Mouse (Mus musculus) thymus, postnatal 25 days (tissue): ENCODE data around the gene Erf.

Experiments used
- DNase-seq: peaks from one replicate; pipeline ENCODE4 v3.0.0; 2022

The Erf gene

GRCm38 (mm10) chr7:25279861-25280791 lies 29.6 kb upstream of the Erf start:
- DNase-seq: no peak

GRCm38 (mm10) chr7:25279076-25279860 lies 28.7 kb upstream of the Erf start:
- peak; percentile 89 for DNase-seq

GRCm38 (mm10) chr7:25278341-25279075 lies 27.9 kb upstream of the Erf start:
- peak; percentile 90 for DNase-seq

- DNase-seq: no peak
Measured at GRCm38 (mm10) chr7:25277998-25278340, 27.4 kb upstream of the Erf start.

- no peak for DNase-seq
Measured at GRCm38 (mm10) chr7:25277405-25277804, 26.8 kb upstream of the Erf start.

- DNase-seq: no peak
Measured at GRCm38 (mm10) chr7:25275555-25276298, 25.2 kb upstream of the Erf start.

GRCm38 (mm10) chr7:25274996-25275395 lies 24.4 kb upstream of the Erf start:
- DNase-seq: no peak

GRCm38 (mm10) chr7:25274571-25274970 lies 24.0 kb upstream of the Erf start:
- peak; percentile 54 for DNase-seq

GRCm38 (mm10) chr7:25273259-25274241 lies 23.0 kb upstream of the Erf start:
- DNase-seq: no peak

GRCm38 (mm10) chr7:25272445-25273258 lies 22.1 kb upstream of the Erf start:
- DNase-seq: no peak

- no peak for DNase-seq
Measured at GRCm38 (mm10) chr7:25271651-25272444, 21.3 kb upstream of the Erf start.

- no peak for DNase-seq
Measured at GRCm38 (mm10) chr7:25270652-25271633, 20.4 kb upstream of the Erf start.

- peak; percentile 49 for DNase-seq
Measured at GRCm38 (mm10) chr7:25269545-25270271, 19.1 kb upstream of the Erf start.

- peak; percentile 47 for DNase-seq
Measured at GRCm38 (mm10) chr7:25269029-25269428, 18.5 kb upstream of the Erf start.

GRCm38 (mm10) chr7:25268588-25268987 lies 18.0 kb upstream of the Erf start:
- no peak for DNase-seq

- DNase-seq: peak; percentile 98
Measured at GRCm38 (mm10) chr7:25267751-25268463, 17.3 kb upstream of the Erf start.

GRCm38 (mm10) chr7:25267301-25267750 lies 16.8 kb upstream of the Erf start, which contains the start of gene Cic:
TSS of gene Cic (plus strand) at chr7:25267704.
- peak; percentile 99 for DNase-seq
